Mouse (Mus musculus) frontal cortex, adult (tissue): ENCODE measurements at regions not wholly inside any gene's neighbourhood (a gene's known extent, or its start where the extent isn't known, plus 50 kb on each side); places are given as distances from the start of the nearest gene placed in this dataset.
A peak's percentile ranks its signal among the peaks of the same experiment; 100 is the strongest.

Source experiments
- ATAC-seq: cut with Nextera tagmentation; 2 replicates; pipeline ENCODE4 v1.9.2; 2017; ENCODE audit warnings: mild to moderate bottlenecking, moderate library complexity, mixed read lengths; ENCODE audit not compliant: low TSS enrichment

DNA sequence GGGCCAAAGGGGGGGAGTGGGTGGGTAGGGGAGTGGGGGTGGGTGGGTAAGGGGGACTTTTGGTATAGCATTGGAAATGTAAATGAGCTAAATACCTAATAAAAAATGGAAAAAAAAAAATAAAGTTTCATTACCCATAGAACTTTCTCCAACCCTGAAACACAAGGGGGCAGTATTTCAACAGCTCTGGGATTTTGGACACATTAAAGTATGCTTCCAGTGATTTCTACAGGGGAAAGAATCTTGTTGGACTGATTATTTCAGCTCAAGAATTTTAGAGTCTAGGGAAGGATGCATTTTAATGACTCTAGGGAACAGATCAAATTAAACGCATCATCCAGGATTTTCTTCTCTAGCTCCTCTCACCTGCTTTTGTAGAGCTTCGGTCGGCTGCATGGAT is 345.9 kb downstream of the Nrcam start:
- ATAC-seq, result peak; percentile 72

DNA sequence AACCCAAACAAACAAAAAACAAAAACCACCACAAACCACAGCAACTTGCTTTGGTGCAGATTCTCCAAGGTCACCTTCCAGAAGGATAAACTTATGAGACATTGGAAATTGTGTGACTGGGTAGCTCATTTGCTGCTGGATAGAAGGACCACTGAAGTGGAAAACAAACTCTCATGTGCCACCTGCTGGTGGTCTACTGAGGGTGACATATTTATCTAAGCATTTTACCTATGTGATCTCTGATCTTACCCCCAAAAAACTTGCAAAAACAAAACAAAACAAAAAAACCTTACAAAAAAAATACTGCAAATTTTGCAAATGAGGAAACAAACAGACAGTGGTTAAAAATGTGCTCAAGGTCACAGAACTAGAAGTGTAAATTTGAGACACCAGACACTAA is 346.3 kb downstream of the Nrcam start:
- ATAC-seq, result no peak
